Mouse (Mus musculus): ENCODE data around the gene Srpk1.
"Not testable (repeated sequence)": the region's sequence is repeated elsewhere in the genome, so short reads cannot be mapped to it uniquely, and the experiment has no call there.

Srpk1 gene

GRCm38 (mm10) chr17:28556635-28557396 is 65.7 kb downstream of the Srpk1 start:
- peak; percentile 52 for DNase-seq (ENCODE audit: low spot score)

- DNase-seq (ENCODE audit: low spot score) = not testable (repeated sequence)
These were observed 68.5 kb downstream of the Srpk1 start for GRCm38 (mm10) chr17:28554021-28554420.

- peak; percentile 76 for DNase-seq (ENCODE audit: low spot score)
These were observed 69.3 kb downstream of the Srpk1 start for GRCm38 (mm10) chr17:28553040-28553793.

DNA sequence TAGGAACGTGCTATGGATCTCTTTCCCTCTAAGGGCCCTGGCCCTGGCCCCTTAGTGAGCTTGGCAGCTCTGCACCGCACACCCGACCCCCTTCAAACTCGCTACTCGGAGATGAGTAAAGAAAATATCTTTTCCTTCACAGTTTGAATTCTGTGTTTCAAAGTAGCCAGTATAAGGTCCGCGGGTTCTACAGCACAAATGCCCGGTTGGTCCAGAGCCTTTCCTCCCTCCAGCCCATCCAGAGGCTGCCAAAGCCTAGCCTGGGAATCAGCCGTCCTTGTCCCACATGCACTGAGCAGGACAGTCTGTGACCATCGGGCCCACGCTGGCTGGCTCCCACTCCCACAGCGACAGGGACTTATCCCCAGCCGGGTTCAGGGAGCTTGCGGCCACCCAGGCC is 73.4 kb downstream of the Srpk1 start, which contains the start of gene Clpsl2:
TSS of gene Clpsl2 (plus strand) at position 301 of the 400 bp plus-strand sequence.
- DNase-seq (ENCODE audit: low spot score) = no peak

GRCm38 (mm10) chr17:28548550-28548949 is 74.0 kb downstream of the Srpk1 start:
- DNase-seq (ENCODE audit: low spot score) = no peak

DNA sequence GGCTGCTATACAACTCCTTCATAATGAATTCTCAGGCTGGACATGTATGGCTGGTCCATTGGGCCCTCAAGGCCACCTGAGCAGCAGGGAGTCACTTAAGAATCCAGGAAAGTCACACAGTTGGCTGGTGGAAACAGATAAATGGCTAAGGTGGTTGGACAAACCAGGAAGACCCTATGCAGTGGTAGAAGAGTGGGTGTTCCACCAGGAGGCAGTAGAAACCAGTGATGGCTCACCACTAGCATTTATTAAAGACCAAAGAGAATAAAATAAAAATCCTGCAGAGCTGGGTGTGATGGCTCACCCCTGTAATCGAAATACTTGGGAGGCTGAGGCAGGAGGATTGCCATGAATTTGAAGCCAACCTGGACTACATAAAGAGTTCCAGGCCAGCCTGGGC is 75.6 kb downstream of the Srpk1 start:
- no peak for DNase-seq (ENCODE audit: low spot score)

DNA sequence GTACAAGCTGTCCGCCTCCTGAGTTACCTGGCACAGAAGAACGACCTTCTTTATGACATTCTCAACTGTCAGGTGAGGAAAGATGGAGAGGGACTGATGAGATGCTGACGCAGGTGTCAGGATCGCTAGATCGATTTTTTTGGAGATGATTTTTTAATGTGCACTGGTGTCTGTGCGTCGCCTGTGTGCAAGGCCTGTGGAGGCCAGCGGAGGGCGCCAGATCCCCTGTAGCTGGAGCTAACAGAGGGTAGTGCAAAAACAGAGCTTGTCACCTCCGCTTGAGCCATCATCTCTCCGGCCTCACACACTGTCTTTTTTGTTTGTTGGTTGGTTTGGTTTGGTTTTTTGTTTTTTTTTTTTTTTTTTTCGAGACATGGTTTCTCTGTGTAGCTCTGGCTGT is 84.6 kb downstream of the Srpk1 start:
- no peak for DNase-seq (ENCODE audit: low spot score)

All from retina, embryonic 14.5 days (tissue).